Mouse (Mus musculus): ENCODE results near the gene Gtf3c6. TPM values are rescaled to one million over a fixed set of nuclear protein-coding genes. Genes with fewer than 3 reads are reported as not detected.

Gene Gtf3c6
- polyA plus RNA-seq, 1 experiment from 2014 or later, result 80.3 TPM

GRCm38 (mm10) chr10:40218874-40219273 lies 39.0 kb downstream of the Gtf3c6 start:
- Histone ChIP-seq H3K4me3 (replicated peaks) (no peak overlapping the region), H3K27me3 (no peaks in the 10 kb centered on the region), H3K9me3 (replicated peaks) (no peaks in the 10 kb centered on the region), H3K9ac (no peak overlapping the region), H3K4me2 (replicated peaks) (no peak overlapping the region), H3K36me3 (peaks cover 26% of the 10 kb centered on the region), H3K27ac (replicated peaks) (no peak overlapping the region), H3K4me1 (no peaks in the 10 kb centered on the region)
- no peak for ATAC-seq (ENCODE audit: insufficient number of reproducible peaks, low FRiP score, low TSS enrichment, low read depth)
- WGBS, result 71% methylated on average over 3 of the region's 3 CpGs

GRCm38 (mm10) chr10:40212443-40213169 lies 45.3 kb downstream of the Gtf3c6 start:
- no peaks in the 10 kb centered on the region for H3K36me3 ChIP-seq
- 0 out of 2 replicates have a peak, but pooled peaks cover 4% of the 10 kb centered on the region for H3K4me1 ChIP-seq
- WGBS, result 34% methylated on average over 13 of the region's 13 CpGs
- no peak overlapping the region for H3K9ac ChIP-seq
- ATAC-seq (ENCODE audit: insufficient number of reproducible peaks, low FRiP score, low TSS enrichment, low read depth), result peak; percentile 73
- no peaks in the 10 kb centered on the region for H3K9me3 ChIP-seq (replicated peaks)
- no peaks in the 10 kb centered on the region for H3K27me3 ChIP-seq
- H3K27ac ChIP-seq (replicated peaks), result no peak overlapping the region
- no peak overlapping the region for H3K4me3 ChIP-seq (replicated peaks)
- 0 out of 2 replicates have a peak overlapping the region, but pooled peaks have one; percentile 15 for H3K4me2 ChIP-seq (replicated peaks)

Other genes with a start within 250 kb of the Gtf3c6 start
- 0.18 and 0.37 TPM in 2 replicates for gene Mfsd4b1, start 232.8 kb downstream of the Gtf3c6 start, polyA plus RNA-seq (2015; fragmentation: Nextera tagmentation; extraction: Ambion mirVana)
- gene Slc16a10, start 115.8 kb downstream of the Gtf3c6 start, polyA plus RNA-seq (2015; fragmentation: Nextera tagmentation; extraction: Ambion mirVana), result 6.6 and 8.0 TPM in 2 replicates
- gene Rpf2, start 11.1 kb downstream of the Gtf3c6 start, polyA plus RNA-seq (2015; fragmentation: Nextera tagmentation; extraction: Ambion mirVana), result 52.7 and 54.9 TPM in 2 replicates
- 44.5 and 46.5 TPM in 2 replicates for gene Amd1, start 44.1 kb upstream of the Gtf3c6 start, polyA plus RNA-seq (2015; fragmentation: Nextera tagmentation; extraction: Ambion mirVana)
- gene Cdk19, start 81.5 kb upstream of the Gtf3c6 start, polyA plus RNA-seq (2015; fragmentation: Nextera tagmentation; extraction: Ambion mirVana), result 9.7 and 10.0 TPM in 2 replicates

Measured in embryonic facial prominence, embryonic 15.5 days (tissue).